Mouse (Mus musculus) brain, adult 10 weeks (tissue): ENCODE data around the gene Zfp384. TPM values are rescaled to one million over a fixed set of nuclear protein-coding genes. Genes with fewer than 3 reads are reported as not detected.

ENCODE experiments used
- polyA plus RNA-seq: library from polyadenylated mRNA; stranded (reverse); fragments of 350-450 nt; fragmentation: Illumina TruSeq; extraction: RNeasy Lipid Tissue Mini Kit (QIAGEN cat#74804); gene quantifications from one replicate; pipeline ENCODE4 v1.2.3, GENCODE M21; 2015; ENCODE audit warnings: low read depth, low replicate concordance

Gene Zfp384
- 32.4 TPM for polyA plus RNA-seq

GRCm38 (mm10) chr6:125009129-125009180, at the start of gene Zfp384:
Gene Zfp384, plus strand, starts transcription at chr6:125009145.

DNA sequence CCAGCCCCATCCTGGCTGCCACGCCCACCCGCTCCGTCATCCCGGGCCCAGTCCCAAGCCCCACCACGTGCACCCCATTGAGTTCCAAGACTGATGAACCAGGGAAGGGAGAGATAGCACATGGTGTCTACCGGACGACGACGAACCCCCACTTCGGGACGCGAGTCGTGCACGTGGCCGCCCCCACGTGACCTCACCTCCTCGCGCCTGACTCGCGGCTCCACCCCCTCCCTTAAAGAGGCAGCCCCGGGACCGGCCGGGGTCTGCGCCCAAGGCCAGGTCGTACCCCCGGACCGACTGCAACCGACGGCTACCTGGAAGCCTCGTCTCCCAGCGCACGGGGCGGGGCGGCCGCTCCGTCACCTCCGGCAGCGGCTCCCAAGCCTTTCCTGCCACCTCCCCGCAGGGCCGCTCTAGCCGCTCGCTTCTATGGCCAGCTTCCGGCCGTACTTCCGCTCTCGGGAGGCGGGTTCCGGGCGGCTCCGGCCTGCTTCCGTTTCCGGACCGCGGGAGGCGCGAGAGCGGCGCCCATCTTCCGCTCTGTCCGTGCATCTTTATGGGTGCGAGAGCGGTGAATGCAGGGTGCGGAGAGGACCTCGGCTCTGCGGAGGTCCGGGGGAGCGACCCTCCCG, 43.7 kb upstream of the Zfp384 start, which contains the start of gene Cops7a:
TSS of gene Cops7a (minus strand) at position 451 of the 632 bp plus-strand sequence.

GRCm38 (mm10) chr6:124996551-124997501, 12.1 kb upstream of the Zfp384 start, which contains the start of gene Pianp:
Gene Pianp, plus strand, starts transcription at chr6:124996694.

GRCm38 (mm10) chr6:125039533-125040153, 30.7 kb downstream of the Zfp384 start, which contains the start of gene Ing4:
Gene Ing4, plus strand, starts transcription at chr6:125039760.

DNA sequence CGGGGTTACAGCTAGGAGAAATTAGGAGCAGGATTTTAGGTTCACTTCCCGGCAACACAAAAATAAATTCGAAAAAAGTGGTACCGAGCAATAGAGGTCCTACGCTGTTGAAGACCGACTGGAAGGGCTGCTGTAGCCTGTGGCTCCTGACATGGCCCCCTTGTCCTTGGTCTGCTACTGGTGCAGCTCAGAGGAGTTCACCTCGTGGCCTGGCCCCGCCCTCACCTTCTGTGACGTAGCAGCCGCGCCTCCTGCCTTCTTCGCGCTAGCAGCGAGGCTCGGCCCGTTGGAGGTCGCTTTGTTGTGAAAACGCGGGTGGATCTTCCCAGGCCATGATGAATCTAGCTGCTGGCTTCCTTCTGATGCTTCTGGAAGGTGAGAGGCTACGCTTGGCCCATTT, 40.7 kb downstream of the Zfp384 start, which contains the start of gene Acrbp:
TSS of gene Acrbp (plus strand) at position 12 of the 400 bp plus-strand sequence.

DNA sequence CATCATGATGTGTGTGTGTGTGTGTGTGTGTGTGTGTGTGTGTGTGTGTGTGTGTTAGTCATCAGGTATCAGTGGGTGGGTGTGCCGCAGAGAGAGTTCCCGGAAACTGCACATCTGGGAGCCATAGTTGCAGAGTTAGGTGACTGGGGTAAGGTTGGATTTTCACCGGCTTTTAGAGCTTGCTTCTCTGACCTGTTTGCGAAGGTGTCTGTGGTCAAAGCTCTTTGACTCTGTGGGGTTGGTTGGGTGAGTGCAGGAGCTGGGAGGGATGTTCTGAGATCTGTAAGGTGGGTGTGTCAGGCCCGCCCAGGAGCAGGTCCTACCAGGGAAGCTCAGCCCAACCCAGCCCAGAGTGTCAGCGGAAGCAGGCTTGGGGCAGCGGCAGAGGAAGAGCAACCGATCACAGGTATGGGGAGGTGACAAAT, 58.6 kb downstream of the Zfp384 start, which contains the start of gene Lpar5:
TSS of gene Lpar5 (plus strand) at position 350 of the 425 bp plus-strand sequence.

Other genes starting within 250 kb of the Zfp384 start
- gene Eno2, start 239.5 kb upstream of the Zfp384 start, polyA plus RNA-seq, result 1,006 TPM
- gene Lrrc23, start 229.4 kb upstream of the Zfp384 start, polyA plus RNA-seq, result 8.6 TPM
- 3.1 TPM for gene Spsb2, start 200.5 kb upstream of the Zfp384 start, polyA plus RNA-seq
- gene Tpi1, start 194.8 kb upstream of the Zfp384 start, polyA plus RNA-seq, result 974 TPM
- 163 TPM for gene Usp5, start 179.7 kb upstream of the Zfp384 start, polyA plus RNA-seq
- gene Cdca3, start 179.6 kb upstream of the Zfp384 start, polyA plus RNA-seq, result 1.8 TPM
- 0.33 TPM for gene Gnb3, start 168.9 kb upstream of the Zfp384 start, polyA plus RNA-seq
- gene P3h3, start 151.4 kb upstream of the Zfp384 start, polyA plus RNA-seq, result 32.1 TPM
- 147 TPM for gene Gpr162, start 145.2 kb upstream of the Zfp384 start, polyA plus RNA-seq
- 8.6 TPM for gene Cd4, start 120.9 kb upstream of the Zfp384 start, polyA plus RNA-seq
- gene Lag3, start 97.4 kb upstream of the Zfp384 start, polyA plus RNA-seq, result 5.8 TPM
- 1,005 TPM for gene Ptms, start 89.0 kb upstream of the Zfp384 start, polyA plus RNA-seq
- 658 TPM for gene Mlf2, start 77.8 kb upstream of the Zfp384 start, polyA plus RNA-seq
- 223 TPM for gene Cops7a, start 43.6 kb upstream of the Zfp384 start, polyA plus RNA-seq
- gene Pianp, start 12.5 kb upstream of the Zfp384 start, polyA plus RNA-seq, result 147 TPM
- 59.0 TPM for gene Ing4, start 30.6 kb downstream of the Zfp384 start, polyA plus RNA-seq
- gene Acrbp, start 40.5 kb downstream of the Zfp384 start, polyA plus RNA-seq, result 11.1 TPM
- gene Lpar5, start 58.8 kb downstream of the Zfp384 start, polyA plus RNA-seq, result not detected
- 73.7 TPM for gene Chd4, start 86.8 kb downstream of the Zfp384 start, polyA plus RNA-seq
- 19.9 TPM for gene Nop2, start 122.8 kb downstream of the Zfp384 start, polyA plus RNA-seq
- 47.2 TPM for gene Iffo1, start 136.1 kb downstream of the Zfp384 start, polyA plus RNA-seq
- 3,136 TPM for gene Gapdh, start 157.3 kb downstream of the Zfp384 start, polyA plus RNA-seq
- gene Ncapd2, start 182.6 kb downstream of the Zfp384 start, polyA plus RNA-seq, result 21.1 TPM
- gene Mrpl51, start 182.7 kb downstream of the Zfp384 start, polyA plus RNA-seq, result 88.5 TPM
- 241 TPM for gene Vamp1, start 206.4 kb downstream of the Zfp384 start, polyA plus RNA-seq
- gene Tapbpl, start 222.7 kb downstream of the Zfp384 start, polyA plus RNA-seq, result 6.2 TPM
- gene Cd27, start 227.9 kb downstream of the Zfp384 start, polyA plus RNA-seq, result not detected